Mouse (Mus musculus) testis, adult 2 months (tissue): ENCODE measurements around the gene Gpc6. TPM values are rescaled to one million over a fixed set of nuclear protein-coding genes. Genes with fewer than 3 reads are reported as not detected.

Source experiments
- H3K27ac ChIP-seq: fragments of 200-500 bp; 2 replicates; pipeline ENCODE4 v1.5.1; 2012; ENCODE audit warnings: low read depth, low read length; ENCODE audit not compliant: control insufficient read depth, insufficient read depth
- H3K27me3 ChIP-seq: fragments of 200-500 bp; 2 replicates; pipeline ENCODE4 v1.6.1; 2012; ENCODE audit warnings: mild to moderate bottlenecking, low read length, moderate library complexity; ENCODE audit not compliant: control insufficient read depth, insufficient read depth
- H3K36me3 ChIP-seq: fragments of 200-500 bp; 2 replicates; pipeline ENCODE4 v1.6.1; 2012; ENCODE audit warnings: mild to moderate bottlenecking, low read length; ENCODE audit not compliant: control insufficient read depth, insufficient read depth
- H3K4me1 ChIP-seq: fragments of 200-500 bp; 2 replicates; pipeline ENCODE4 v1.6.1; 2012; ENCODE audit warnings: low read length; ENCODE audit not compliant: control insufficient read depth, insufficient read depth
- H3K4me3 ChIP-seq: fragments of 200-500 bp; 2 replicates; pipeline ENCODE4 v1.5.1; 2012; ENCODE audit warnings: low read depth, mild to moderate bottlenecking, low read length, moderate library complexity, mixed read lengths; ENCODE audit not compliant: control insufficient read depth
- CTCF ChIP-seq: fragments of 200-500 bp; IDR thresholded peaks from 2 replicates; pipeline ENCODE4 v1.5.1; 2012; ENCODE audit warnings: low read depth, mild to moderate bottlenecking, inconsistent platforms, low read length, moderate library complexity; ENCODE audit not compliant: control insufficient read depth, insufficient read depth, insufficient replicate concordance
- POLR2A ChIP-seq: fragments of 200-500 bp; IDR thresholded peaks from 2 replicates; pipeline ENCODE4 v1.6.1; 2012; ENCODE audit warnings: low read depth, mild to moderate bottlenecking, inconsistent platforms, low read length, moderate library complexity; ENCODE audit not compliant: control insufficient read depth
- polyA plus RNA-seq: library from polyadenylated mRNA; depleted of rRNA; stranded (reverse); fragments of >200 nt; gene quantifications from 2 replicates; pipeline ENCODE4 v1.2.3, GENCODE M21; 2012

Gpc6 gene
- polyA plus RNA-seq, 1 experiment: 0.35 TPM

DNA sequence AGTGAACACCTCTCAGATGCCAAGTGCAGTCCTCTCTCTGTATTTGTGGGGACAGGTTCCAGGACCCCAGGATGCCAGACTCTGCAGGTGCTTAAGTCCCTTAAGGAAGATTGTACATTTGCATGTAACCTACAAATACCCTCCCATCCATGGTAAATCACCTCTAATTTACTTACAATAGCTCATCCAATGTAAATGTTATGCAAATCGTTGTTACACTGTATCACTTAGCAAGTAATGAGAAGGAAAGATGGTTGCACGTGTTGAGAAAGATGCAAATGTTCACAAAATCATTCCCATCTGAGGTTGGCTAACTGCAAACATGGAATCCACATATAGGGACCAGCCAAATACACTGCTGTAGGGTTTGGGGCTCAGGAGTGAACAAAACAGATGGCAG lies 927.7 kb downstream of the Gpc6 start:
- H3K27me3 ChIP-seq: no peaks in the 10 kb centered on the region
- no peaks in the 10 kb centered on the region for H3K4me1 ChIP-seq
- no peak overlapping the region for H3K4me3 ChIP-seq
- H3K36me3 ChIP-seq: no peaks in the 10 kb centered on the region
- no peak for TF ChIP-seq CTCF
- no peak for TF ChIP-seq POLR2A
- H3K27ac ChIP-seq: no peak overlapping the region

DNA sequence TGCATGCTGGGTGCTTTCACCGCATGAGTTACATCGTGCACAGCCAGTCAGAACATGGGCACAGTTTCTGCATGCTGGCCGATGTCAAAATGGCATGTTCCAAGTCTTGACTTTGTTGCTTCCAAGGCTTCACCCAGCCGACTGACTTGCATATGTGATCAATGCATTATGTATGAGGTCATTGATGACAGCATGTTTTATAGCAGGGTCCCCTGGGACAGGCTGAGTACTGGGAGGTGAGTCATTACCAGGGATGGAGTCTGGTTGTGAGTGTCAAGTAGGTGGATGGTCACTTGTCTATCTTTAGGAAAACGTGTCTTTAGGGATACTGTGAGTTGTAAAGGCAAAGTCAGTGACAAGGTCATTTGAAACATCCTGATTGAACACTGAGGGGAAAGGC lies 929.4 kb downstream of the Gpc6 start:
- TF ChIP-seq POLR2A (no peak), CTCF (no peak)
- H3K4me3 ChIP-seq: no peak overlapping the region
- H3K4me1 ChIP-seq: no peaks in the 10 kb centered on the region
- no peak overlapping the region for H3K27ac ChIP-seq
- no peaks in the 10 kb centered on the region for H3K27me3 ChIP-seq
- H3K36me3 ChIP-seq: no peaks in the 10 kb centered on the region

DNA sequence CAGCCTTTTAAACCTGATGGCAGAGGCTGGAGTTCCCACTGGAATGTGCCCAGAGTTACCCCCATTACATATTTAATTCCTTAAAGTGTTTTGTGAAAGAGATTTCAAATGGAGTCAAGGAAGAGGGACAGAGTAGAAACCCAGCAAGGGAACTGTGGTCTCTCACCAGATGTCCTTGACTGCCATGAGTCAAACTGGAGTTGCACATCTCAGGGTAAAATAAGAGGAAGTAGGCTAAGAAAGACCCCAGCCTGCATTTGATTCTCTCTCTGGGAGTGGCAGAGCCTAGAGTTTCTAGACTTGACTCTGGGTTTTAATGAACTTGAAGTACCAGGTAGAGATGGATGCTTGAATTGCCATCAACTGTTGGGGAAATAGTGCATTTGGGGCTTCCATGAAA lies 946.2 kb downstream of the Gpc6 start:
- H3K27ac ChIP-seq: no peak overlapping the region
- H3K36me3 ChIP-seq: no peaks in the 10 kb centered on the region
- H3K4me1 ChIP-seq: no peaks in the 10 kb centered on the region
- no peaks in the 10 kb centered on the region for H3K27me3 ChIP-seq
- no peak for TF ChIP-seq POLR2A
- no peak for TF ChIP-seq CTCF
- no peak overlapping the region for H3K4me3 ChIP-seq

DNA sequence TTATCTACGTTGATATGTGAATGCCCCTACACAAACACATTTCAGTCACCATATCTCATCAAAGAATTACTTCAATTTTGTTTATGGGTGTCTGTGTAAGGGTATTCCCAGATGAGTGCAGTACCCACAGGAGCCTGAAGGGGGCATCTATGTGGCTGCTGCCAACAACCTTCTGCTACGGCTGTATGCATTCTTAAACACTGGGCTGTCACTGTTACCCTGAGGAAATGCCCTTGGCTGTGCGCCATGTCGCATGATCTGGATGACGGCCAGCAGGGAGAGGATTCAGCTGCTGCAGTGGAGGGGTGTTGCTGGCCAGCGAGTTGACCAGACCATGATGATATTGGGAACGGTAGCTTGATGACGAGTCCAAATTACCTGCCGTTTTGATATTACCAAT lies 954.2 kb downstream of the Gpc6 start:
- Histone ChIP-seq H3K4me1 (no peaks in the 10 kb centered on the region; the same call in 1 of the 2 replicates), H3K4me3 (no peak overlapping the region), H3K36me3 (no peaks in the 10 kb centered on the region), H3K27me3 (no peaks in the 10 kb centered on the region), H3K27ac (no peak overlapping the region)
- TF ChIP-seq CTCF (peak; percentile 51; the same call in 1 of the 2 replicates), POLR2A (no peak)

DNA sequence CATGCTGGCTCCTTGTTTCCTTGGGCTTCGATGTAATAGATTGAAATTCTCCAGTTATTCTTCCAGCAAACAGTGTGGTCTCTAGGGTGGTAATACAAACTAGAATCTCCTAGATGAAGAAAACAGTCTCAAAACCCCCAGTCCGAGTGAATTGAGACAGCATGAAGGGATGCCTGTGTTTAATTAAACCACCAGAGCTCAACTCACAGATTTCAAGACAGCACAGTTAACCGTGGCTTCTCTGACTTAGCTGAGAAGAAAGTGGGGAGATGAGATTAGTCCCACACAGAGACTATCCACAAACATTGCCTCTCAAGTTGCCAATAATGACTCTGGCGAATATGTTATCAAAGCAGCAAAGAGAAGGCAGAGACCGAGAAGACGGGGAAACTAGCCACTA lies 956.0 kb downstream of the Gpc6 start:
- H3K27ac ChIP-seq: no peak overlapping the region
- no peak for TF ChIP-seq CTCF
- no peak for TF ChIP-seq POLR2A
- no peaks in the 10 kb centered on the region for H3K36me3 ChIP-seq
- H3K4me1 ChIP-seq: no peaks in the 10 kb centered on the region; the same call in 1 of the 2 replicates
- H3K27me3 ChIP-seq: no peaks in the 10 kb centered on the region
- no peak overlapping the region for H3K4me3 ChIP-seq

DNA sequence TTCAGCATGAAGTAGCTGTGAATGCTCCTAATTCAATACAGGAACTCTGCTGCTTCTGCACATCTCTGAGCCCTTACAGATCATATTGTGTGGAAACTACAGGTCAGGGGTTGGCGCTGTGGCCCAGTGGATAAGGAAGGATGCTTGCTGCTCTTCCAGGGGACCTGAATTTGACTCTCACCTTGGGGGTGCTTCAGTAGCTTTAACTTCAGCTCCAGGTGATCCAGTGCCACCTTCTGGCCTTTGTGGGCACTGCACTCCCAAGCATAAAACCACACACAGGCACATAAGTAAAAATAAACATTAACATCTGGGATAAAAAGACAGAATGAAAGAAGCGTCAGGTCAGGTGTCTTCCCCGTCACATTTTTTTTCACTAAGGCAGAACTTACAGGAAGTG lies 957.1 kb downstream of the Gpc6 start:
- Histone ChIP-seq H3K4me1 (no peaks in the 10 kb centered on the region; the same call in 1 of the 2 replicates), H3K36me3 (no peaks in the 10 kb centered on the region), H3K4me3 (no peak overlapping the region), H3K27ac (no peak overlapping the region), H3K27me3 (no peaks in the 10 kb centered on the region)
- peak; percentile 66; the same call in 1 of the 2 replicates for TF ChIP-seq CTCF
- no peak for TF ChIP-seq POLR2A

DNA sequence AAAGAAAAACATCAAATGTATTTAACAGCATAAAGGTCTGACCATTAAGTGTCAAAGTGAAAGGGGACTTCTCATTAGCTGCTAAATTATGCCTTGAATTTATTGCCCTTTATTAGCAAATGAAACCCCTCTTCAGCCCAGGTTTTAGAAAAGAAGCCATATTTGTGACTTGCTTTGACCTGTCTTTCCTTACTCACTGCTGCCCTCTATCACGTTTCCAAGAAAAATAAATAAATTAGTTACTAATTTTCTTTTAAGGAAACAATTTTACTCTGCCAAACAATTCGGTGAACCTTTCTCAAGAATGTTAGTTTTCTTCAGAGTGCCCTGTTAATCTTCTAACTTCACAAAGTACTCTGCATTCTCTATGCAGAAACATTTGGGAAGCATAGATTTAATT lies 964.5 kb downstream of the Gpc6 start:
- no peaks in the 10 kb centered on the region for H3K4me1 ChIP-seq
- no peaks in the 10 kb centered on the region for H3K36me3 ChIP-seq
- no peak for TF ChIP-seq POLR2A
- no peak for TF ChIP-seq CTCF
- H3K27me3 ChIP-seq: no peaks in the 10 kb centered on the region
- no peak overlapping the region for H3K27ac ChIP-seq
- H3K4me3 ChIP-seq: no peak overlapping the region

DNA sequence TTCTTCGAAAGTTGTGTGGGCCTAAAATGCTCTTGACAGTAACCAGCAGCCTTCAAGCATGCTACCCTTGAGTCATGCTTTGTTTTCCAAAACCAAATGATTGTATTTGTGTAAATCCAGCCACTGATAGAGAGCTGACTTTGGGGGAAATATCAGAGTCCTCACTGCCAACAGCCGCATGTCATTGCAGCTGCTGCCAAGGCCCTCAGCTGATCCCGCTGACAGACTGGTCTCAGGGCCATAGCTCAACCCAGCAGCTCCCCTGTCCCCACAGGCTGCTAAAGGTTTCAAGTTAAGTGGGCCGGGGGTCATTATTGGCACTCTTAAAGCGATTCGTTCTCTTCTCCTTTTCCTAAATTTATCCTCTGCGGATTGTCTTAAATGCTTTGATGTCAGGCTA lies 966.3 kb downstream of the Gpc6 start:
- no peaks in the 10 kb centered on the region for H3K36me3 ChIP-seq

More for the DNA sequence above, 966.3 kb downstream of the Gpc6 start:
- Histone ChIP-seq H3K27me3 (no peaks in the 10 kb centered on the region), H3K4me1 (no peaks in the 10 kb centered on the region), H3K27ac (no peak overlapping the region), H3K4me3 (no peak overlapping the region)
- no peak for TF ChIP-seq POLR2A
- TF ChIP-seq CTCF: no peak
